Mouse (Mus musculus): Measurements from ENCODE around the gene Gm10135. TPM values are rescaled to one million over a fixed set of nuclear protein-coding genes. Genes with fewer than 3 reads are reported as not detected.
A peak's percentile ranks its signal among the peaks of the same experiment; 100 is the strongest.
"Not testable (repeated sequence)": the region's sequence is repeated elsewhere in the genome, so short reads cannot be mapped to it uniquely, and the experiment has no call there.

Gene Gm10135
- polyA plus RNA-seq (2015; fragmentation: Nextera tagmentation; extraction: Ambion mirVana): not detected in 2 replicates

DNA sequence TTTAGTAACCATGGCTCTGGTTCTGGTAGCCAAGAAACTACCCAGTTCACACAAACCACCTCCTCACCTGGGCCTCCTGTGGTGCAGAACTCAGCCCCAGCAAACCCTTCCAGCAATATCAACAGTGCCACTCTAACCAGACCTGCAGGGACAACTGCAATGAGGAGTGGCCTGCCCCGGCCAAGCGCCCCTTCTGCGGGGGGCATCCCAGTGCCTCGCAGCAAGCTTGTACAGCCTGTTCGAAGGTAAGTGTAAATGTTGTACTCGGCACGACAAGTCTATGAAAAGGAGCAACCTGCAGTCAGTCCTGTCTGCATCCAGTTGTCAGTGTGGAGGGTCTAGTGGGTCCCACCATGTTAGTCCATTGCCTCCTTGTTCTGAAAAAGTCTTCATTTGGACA is at the start of gene Gm10135:
TSS of gene Gm10135 (minus strand) at position 101 of the 400 bp plus-strand sequence.
- Histone ChIP-seq H3K4me2 (no peak within 1 kb of the TSS), H3K9me3 (replicated peaks) (no peaks in the 10 kb centered on the region), H3K4me3 (replicated peaks) (no peak within 1 kb of the TSS), H3K27ac (no peak within 1 kb of the TSS), H3K27me3 (no peaks in the 10 kb centered on the region), H3K9ac (no peak within 1 kb of the TSS), H3K36me3 (peaks cover 66% of the 10 kb centered on the region), H3K4me1 (no peaks in the 10 kb centered on the region)
- 94% methylated on average over 7 of the region's 7 CpGs for WGBS
- ATAC-seq (replicated peaks; ENCODE audit: low FRiP score): no peak

DNA sequence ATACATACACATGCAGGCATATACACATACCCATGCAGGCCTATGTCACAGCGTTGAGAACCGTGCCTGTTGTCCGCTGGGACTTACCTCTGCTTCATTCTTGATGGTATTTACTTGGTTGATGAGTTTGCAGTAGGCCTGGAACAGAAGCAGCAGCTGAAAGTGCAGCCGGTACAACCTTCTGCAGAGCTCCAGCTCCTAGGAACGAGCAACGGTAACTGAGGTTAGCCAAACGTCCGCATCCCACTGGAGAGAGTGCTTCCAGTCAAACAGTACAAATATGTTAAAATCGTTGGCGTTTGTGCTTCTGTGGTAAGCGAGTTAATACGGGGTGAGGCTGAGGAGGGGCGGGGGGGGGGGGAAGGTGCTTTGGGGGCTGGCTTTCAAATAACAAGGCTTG is 49.3 kb upstream of the Gm10135 start:
- WGBS: 91% methylated on average over 13 of the region's 13 CpGs
- Histone ChIP-seq H3K4me3 (replicated peaks) (no peak overlapping the region), H3K4me1 (no peaks in the 10 kb centered on the region), H3K27me3 (no peaks in the 10 kb centered on the region), H3K9me3 (replicated peaks) (no peaks in the 10 kb centered on the region), H3K4me2 (no peak overlapping the region), H3K9ac (no peak overlapping the region), H3K36me3 (peaks cover 52% of the 10 kb centered on the region), H3K27ac (no peak overlapping the region)
- no peak for ATAC-seq (replicated peaks; ENCODE audit: low FRiP score)

DNA sequence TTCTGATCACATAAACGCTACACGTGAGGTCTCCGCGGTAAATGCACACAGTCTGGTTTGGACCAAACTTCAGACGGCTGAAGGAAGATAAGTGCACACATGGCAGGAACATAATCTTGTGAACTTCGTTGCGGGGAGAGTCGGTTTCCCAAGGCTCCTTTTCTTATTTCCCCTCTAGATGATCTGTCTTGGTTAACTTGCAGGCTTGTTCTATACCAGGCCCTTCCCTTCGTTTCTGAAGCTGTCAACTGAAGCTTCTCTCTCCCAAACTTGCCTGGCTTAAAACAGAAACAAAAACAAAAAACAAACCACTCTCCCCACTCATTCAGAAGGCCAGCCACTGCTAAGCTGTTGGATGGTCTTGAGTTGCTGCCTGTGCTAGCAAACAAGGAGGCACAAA is 40.2 kb upstream of the Gm10135 start:
- H3K4me2 ChIP-seq: no peak overlapping the region
- no peaks in the 10 kb centered on the region for H3K9me3 ChIP-seq (replicated peaks)
- ATAC-seq (replicated peaks; ENCODE audit: low FRiP score): no peak
- peaks cover 40% of the 10 kb centered on the region for H3K27me3 ChIP-seq
- H3K4me3 ChIP-seq (replicated peaks): no peak overlapping the region
- no peak overlapping the region for H3K9ac ChIP-seq
- peaks cover 14% of the 10 kb centered on the region for H3K4me1 ChIP-seq
- H3K36me3 ChIP-seq: no peaks in the 10 kb centered on the region
- H3K27ac ChIP-seq: no peak overlapping the region
- 47% methylated on average over 9 of the region's 9 CpGs for WGBS

DNA sequence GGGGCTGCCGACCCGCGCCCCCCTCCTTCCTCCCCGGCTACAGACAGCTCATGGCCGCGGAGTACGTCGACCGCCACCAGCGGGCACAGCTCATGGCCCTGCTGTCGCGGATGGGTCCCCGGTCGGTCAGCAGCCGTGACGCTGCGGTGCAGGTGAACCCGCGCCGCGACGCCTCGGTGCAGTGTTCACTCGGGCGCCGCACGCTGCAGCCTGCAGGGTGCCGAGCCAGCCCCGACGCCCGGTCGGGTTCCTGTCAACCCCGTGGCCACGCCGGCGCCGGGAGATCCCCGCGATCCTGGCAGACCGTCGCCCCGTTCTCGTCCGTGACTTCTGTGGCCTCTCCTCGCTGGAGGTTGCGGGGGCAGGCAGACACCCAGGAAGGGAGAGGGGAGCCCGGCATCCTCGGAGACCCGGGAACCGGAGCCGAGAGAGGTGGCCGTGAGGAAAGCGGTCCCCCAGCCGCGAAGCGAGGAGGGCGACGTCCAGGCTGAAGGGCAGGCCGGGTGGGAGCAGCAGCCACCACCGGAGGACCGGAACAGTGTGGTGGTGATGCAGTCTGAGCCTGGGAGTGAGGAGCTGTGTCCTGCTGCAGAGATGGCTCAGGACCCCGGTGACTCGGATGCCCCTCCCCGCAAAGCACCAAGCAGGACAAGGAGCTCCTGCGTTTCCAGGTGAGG is 39.2 kb upstream of the Gm10135 start:
- Histone ChIP-seq H3K4me2 (peak overlapping the region; percentile 86), H3K4me3 (replicated peaks) (peak overlapping the region; percentile 47), H3K4me1 (peaks cover 14% of the 10 kb centered on the region), H3K9ac (peak overlapping the region; percentile 29; the same call in 1 of the 2 replicates), H3K27me3 (peaks cover 40% of the 10 kb centered on the region)
- not testable (repeated sequence) for H3K9me3 ChIP-seq (replicated peaks); H3K36me3 ChIP-seq; H3K27ac ChIP-seq
- peak; percentile 82 for ATAC-seq (replicated peaks; ENCODE audit: low FRiP score)
- WGBS: 1% methylated on average over 54 of the region's 65 CpGs

DNA sequence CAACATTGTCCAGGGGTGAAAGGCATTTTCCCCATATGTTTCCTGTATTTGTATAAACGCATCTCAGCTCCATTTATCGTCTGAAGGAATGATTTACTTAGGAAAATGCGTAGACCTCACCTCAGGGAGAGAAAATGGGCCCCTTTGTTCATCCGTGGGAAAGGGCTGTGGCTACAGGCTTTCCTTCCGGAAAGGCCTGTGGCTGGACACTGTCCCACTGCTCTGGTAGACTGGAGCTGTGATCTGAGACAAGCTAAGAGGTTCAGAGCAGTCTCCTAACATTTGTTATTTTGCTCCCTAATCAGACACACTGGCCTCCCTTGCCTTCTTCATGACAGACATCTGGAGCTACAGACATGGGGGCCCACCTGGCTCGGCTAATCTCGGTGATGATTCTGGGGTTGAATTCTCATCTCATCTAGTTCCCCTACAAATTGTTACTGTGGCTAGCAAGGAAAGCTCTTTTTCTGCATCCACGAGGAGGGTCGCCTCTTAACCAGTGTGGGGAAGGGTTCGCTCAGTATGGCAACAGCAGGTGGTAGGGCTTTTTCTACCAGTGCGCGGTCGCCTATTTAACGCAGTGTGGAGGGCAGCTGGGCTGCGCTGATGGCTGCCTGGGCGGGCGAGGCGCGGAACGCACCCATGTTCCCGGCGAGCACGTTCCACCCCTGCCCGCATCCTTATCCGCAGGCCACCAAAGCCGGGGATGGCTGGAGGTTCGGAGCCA is 38.5 kb upstream of the Gm10135 start:
- peak overlapping the region; percentile 47 for H3K4me3 ChIP-seq (replicated peaks)
- 25% methylated on average over 22 of the region's 27 CpGs for WGBS
- H3K9me3 ChIP-seq (replicated peaks); H3K36me3 ChIP-seq; H3K27ac ChIP-seq; H3K9ac ChIP-seq: not testable (repeated sequence)
- ATAC-seq (replicated peaks; ENCODE audit: low FRiP score): peak; percentile 18; the same call in 1 of the 2 replicates
- H3K27me3 ChIP-seq: peaks cover 47% of the 10 kb centered on the region
- H3K4me2 ChIP-seq: peak overlapping the region; percentile 86
- H3K4me1 ChIP-seq: peaks cover 14% of the 10 kb centered on the region

DNA sequence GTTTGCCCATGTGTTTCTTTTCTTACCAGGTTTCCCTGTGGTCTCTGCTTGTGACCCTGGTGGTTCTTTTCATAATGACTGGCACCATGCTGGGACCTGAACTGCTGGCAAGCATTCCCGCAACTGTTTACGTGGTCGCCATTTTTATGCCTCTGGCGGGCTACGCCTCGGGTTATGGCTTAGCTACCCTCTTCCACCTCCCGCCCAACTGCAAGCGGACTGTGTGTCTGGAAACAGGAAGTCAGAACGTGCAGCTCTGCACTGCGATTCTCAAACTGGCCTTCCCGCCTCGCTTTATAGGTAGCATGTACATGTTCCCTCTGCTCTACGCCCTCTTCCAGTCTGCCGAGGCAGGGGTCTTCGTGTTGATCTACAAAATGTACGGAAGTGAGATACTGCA is 37.3 kb upstream of the Gm10135 start:
- not testable (repeated sequence) for ATAC-seq (replicated peaks; ENCODE audit: low FRiP score)
- WGBS: 90% methylated on average over 15 of the region's 16 CpGs

DNA sequence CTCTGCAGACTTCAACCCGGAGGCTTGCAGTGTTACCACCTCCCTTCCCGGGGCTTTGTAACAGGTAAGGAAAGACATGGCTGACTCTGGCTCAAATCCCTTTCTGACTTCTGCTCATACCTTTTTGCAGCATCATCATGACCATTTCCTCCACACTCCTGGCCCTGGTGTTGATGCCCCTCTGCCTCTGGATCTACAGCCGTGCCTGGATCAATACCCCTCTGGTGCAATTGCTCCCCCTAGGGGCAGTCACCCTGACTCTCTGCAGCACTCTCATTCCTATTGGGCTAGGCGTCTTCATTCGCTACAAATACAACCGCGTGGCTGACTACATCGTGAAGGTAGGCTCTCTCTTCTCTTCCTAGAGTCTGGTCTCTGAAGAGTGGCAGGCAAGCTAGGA is 33.7 kb upstream of the Gm10135 start:
- 44% methylated on average over 8 of the region's 8 CpGs for WGBS
- peaks cover 13% of the 10 kb centered on the region for H3K4me1 ChIP-seq
- H3K9me3 ChIP-seq (replicated peaks); H3K9ac ChIP-seq; H3K27ac ChIP-seq; H3K4me3 ChIP-seq (replicated peaks); H3K4me2 ChIP-seq; ATAC-seq (replicated peaks; ENCODE audit: low FRiP score); H3K36me3 ChIP-seq: not testable (repeated sequence)
- H3K27me3 ChIP-seq: peaks cover 51% of the 10 kb centered on the region

More for the DNA sequence above, 37.3 kb upstream of the Gm10135 start:
- not testable (repeated sequence) for H3K9ac ChIP-seq; H3K4me2 ChIP-seq; H3K36me3 ChIP-seq; H3K4me3 ChIP-seq (replicated peaks); H3K27ac ChIP-seq; H3K9me3 ChIP-seq (replicated peaks)
- peaks cover 23% of the 10 kb centered on the region for H3K4me1 ChIP-seq
- peaks cover 54% of the 10 kb centered on the region for H3K27me3 ChIP-seq

DNA sequence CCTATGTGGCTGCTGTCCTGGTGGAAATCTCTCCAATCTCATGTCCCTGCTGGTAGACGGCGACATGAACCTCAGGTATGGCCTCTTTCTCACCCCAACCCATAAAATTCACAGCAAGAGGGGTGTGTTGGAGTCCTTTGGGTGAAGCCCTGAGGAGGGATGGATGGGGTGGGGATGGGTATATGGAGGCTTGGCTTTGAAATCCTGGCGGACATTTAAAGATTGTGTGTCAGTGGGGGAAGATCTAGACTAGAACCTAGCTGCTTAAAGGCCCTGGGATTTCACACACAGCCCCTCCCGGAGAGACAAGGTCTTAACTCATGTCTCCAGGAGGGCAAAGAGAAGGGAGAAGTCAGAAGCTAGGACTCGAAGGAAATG is 33.1 kb upstream of the Gm10135 start:
- Histone ChIP-seq H3K9ac (no peak overlapping the region), H3K36me3 (no peaks in the 10 kb centered on the region), H3K27ac (no peak overlapping the region), H3K4me2 (peak overlapping the region; percentile 82), H3K27me3 (peaks cover 44% of the 10 kb centered on the region), H3K4me1 (peaks cover 12% of the 10 kb centered on the region), H3K4me3 (replicated peaks) (peak overlapping the region; percentile 46), H3K9me3 (replicated peaks) (no peaks in the 10 kb centered on the region)
- ATAC-seq (replicated peaks; ENCODE audit: low FRiP score): no peak
- 35% methylated on average over 5 of the region's 5 CpGs for WGBS

DNA sequence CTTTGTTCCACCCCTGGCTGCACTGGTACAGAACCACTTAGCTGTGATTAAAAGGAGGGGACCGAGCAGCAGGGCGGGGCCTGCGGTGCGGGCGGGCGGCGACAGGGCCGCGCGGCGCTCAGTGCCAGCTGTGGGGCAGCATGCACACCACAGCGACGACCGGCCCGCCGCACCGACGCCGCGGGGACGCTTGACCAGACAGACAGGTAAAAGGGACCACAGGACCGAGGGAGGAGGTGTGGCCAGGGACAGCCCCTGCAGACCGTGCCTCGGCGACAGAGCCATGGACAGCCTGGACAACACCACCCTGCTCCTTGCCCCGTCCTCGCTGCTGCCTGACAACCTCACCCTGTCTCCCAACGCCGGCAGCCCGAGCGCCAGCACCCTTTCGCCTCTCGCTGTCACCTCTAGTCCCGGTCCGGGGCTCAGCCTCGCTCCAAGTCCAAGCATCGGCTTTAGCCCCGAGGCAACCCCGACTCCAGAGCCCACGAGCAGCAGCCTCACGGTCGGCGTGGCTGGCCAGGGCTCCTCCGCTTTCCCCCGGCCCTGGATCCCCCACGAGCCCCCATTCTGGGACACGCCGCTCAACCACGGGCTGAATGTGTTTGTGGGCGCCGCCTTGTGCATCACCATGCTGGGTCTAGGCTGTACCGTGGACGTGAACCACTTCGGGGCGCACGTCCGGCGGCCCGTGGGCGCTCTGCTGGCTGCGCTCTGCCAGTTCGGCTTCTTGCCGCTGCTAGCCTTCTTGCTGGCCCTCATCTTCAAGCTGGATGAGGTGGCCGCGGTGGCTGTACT is 32.5 kb upstream of the Gm10135 start, which contains the start of gene Slc10a4:
TSS of gene Slc10a4 (plus strand) at position 100 of the 798 bp plus-strand sequence.
- no peak within 1 kb of the TSS for H3K27ac ChIP-seq
- 7% methylated on average over 65 of the region's 65 CpGs for WGBS
- H3K4me3 ChIP-seq (replicated peaks): peak within 1 kb of the TSS; percentile 46
- peaks cover 12% of the 10 kb centered on the region for H3K4me1 ChIP-seq
- no peaks in the 10 kb centered on the region for H3K36me3 ChIP-seq
- H3K27me3 ChIP-seq: peaks cover 41% of the 10 kb centered on the region
- H3K4me2 ChIP-seq: peak within 1 kb of the TSS; percentile 82
- H3K9me3 ChIP-seq (replicated peaks): no peaks in the 10 kb centered on the region
- ATAC-seq (replicated peaks; ENCODE audit: low FRiP score): peak; percentile 86
- H3K9ac ChIP-seq: peak within 1 kb of the TSS; percentile 35; the same call in 1 of the 2 replicates

DNA sequence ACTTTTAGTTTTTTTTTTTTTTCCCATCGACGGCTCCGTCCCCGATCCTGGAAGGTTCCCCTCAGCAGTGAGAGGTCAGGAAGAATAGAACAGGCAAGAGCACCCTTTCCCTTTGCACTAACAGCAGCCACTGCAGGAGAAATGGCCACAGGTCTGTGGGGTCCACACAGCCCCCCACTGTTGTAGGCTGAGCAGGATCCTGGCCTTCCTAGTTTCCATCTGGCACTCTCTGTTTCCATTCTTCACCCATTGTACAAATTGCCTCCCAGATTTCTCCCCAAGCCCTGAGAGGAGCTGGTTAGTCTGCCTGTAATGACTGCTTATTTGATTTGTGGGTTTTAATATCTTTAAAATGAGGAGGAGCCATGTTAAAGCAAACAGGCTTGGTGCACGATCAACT is 29.5 kb upstream of the Gm10135 start:
- H3K27me3 ChIP-seq: peaks cover 41% of the 10 kb centered on the region
- 88% methylated on average over 5 of the region's 5 CpGs for WGBS

DNA sequence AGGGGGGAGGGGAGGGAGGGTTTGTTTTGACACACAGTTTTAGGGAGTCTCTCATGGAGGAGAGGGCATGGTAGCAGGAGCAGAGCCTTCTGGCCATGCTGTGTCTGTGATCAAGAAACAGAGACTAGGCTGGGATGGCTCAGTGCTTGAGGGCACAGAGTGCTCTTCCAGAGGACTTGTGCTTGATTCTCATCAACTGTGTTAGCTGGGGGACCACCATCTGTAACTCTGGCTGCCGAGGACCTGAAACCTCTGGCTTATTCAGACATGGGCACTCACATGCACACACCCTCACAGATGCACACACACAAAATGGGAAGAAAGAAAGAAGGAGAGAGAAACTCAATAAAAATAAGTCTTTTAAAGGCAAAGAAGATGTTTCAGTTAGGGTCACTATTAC is 24.0 kb upstream of the Gm10135 start:
- not testable (repeated sequence) for H3K27me3 ChIP-seq; H3K27ac ChIP-seq; H3K36me3 ChIP-seq; ATAC-seq (replicated peaks; ENCODE audit: low FRiP score); H3K4me3 ChIP-seq (replicated peaks); H3K4me2 ChIP-seq; H3K9me3 ChIP-seq (replicated peaks); H3K9ac ChIP-seq
- 63% methylated on average over 1 of the region's 1 CpGs for WGBS
- H3K4me1 ChIP-seq: peaks cover 11% of the 10 kb centered on the region

More for the DNA sequence above, 29.5 kb upstream of the Gm10135 start:
- no peak for ATAC-seq (replicated peaks; ENCODE audit: low FRiP score)
- Histone ChIP-seq H3K27ac (no peak overlapping the region), H3K4me3 (replicated peaks) (no peak overlapping the region), H3K36me3 (no peaks in the 10 kb centered on the region), H3K9me3 (replicated peaks) (no peaks in the 10 kb centered on the region), H3K4me1 (peaks cover 12% of the 10 kb centered on the region), H3K9ac (no peak overlapping the region), H3K4me2 (no peak overlapping the region)

DNA sequence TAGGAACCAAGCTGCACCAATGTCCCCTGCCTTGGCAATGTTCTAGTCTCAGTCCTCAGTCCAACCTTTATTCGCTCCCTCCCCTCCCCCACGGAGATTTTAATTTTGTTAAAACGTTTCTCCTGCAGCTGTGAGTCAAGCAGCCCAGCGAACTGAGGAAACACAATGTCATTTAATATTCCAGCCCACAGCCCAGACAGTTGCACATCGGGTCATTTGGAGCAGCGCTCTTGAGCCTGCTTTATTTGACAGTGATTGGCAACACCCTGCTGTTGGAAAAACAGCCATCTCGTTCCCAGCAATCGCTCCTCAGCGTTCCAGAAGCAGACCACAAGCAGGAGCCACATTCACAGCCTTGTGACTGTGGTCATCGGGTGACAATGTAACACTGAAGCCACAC is 20.9 kb upstream of the Gm10135 start:
- peaks cover 11% of the 10 kb centered on the region for H3K4me1 ChIP-seq
- H3K4me3 ChIP-seq (replicated peaks): no peak overlapping the region
- H3K27ac ChIP-seq: no peak overlapping the region
- H3K9me3 ChIP-seq (replicated peaks): no peaks in the 10 kb centered on the region
- 13% methylated on average over 10 of the region's 10 CpGs for WGBS
- H3K36me3 ChIP-seq: no peaks in the 10 kb centered on the region
- peak; percentile 52 for ATAC-seq (replicated peaks; ENCODE audit: low FRiP score)
- H3K9ac ChIP-seq: no peak overlapping the region
- 0 out of 2 replicates have a peak overlapping the region, but pooled peaks have one; percentile 7 for H3K4me2 ChIP-seq
- no peaks in the 10 kb centered on the region for H3K27me3 ChIP-seq
